In genomic region chr9:31017616-31018015, GRCm38 (mm10) we compare ENCODE assay signal across 11 mouse cellular contexts.
"Had no signal": no experiment of that assay in that cellular context is flagged by ENCODE, and none has a peak within 500 bp of the region (broad histone marks: within the 10 kb centered on the region; RNA-seq: fewer than 3 reads in every experiment).

No protein-coding gene starts in this region.

- DNase-seq: liver, postnatal 0 days; lung, embryonic 14.5 days; lung, postnatal 10 days; lung, postnatal 4 days; midbrain, embryonic 14.5 days; retina, postnatal 1 day; right cerebral cortex, postnatal 14 days; thymus, adult 2 months; thymus, postnatal 25 days; thymus, postnatal 4 days had no signal

- ATAC-seq: liver, postnatal 0 days; midbrain, embryonic 16.5 days had no signal
